Mouse (Mus musculus) brain, embryonic 14.5 days (tissue): ENCODE results near the gene Gm11492.

Experiments
- CTCF ChIP-seq: fragments of 200-500 bp; IDR thresholded peaks from 2 replicates; pipeline ENCODE4 v1.5.1; 2012; ENCODE audit warnings: inconsistent platforms, mild to moderate bottlenecking, moderate library complexity, borderline replicate concordance; ENCODE audit not compliant: insufficient read depth, insufficient read length; ENCODE audit errors: extremely low read depth
- POLR2A ChIP-seq: fragments of 200-500 bp; IDR thresholded peaks from 2 replicates; pipeline ENCODE4 v1.6.1; 2012; ENCODE audit warnings: mild to moderate bottlenecking, inconsistent platforms, borderline replicate concordance; ENCODE audit not compliant: poor library complexity, insufficient read depth, insufficient read length, severe bottlenecking; ENCODE audit errors: extremely low read depth

GRCm38 (mm10) chr11:87527364-87527763 is 39.1 kb upstream of the Gm11492 start:
- no peak for TF ChIP-seq POLR2A
- no peak for TF ChIP-seq CTCF
